Mouse (Mus musculus) C2C12 (cell line): ENCODE data around the gene Kcnn3. TPM values are rescaled to one million over a fixed set of nuclear protein-coding genes. Genes with fewer than 3 reads are reported as not detected.

Experiments
- H3K27me3 ChIP-seq: one replicate; pipeline ENCODE4 v1.6.1; 2011; ENCODE audit not compliant: control insufficient read depth, insufficient read depth, insufficient read length
- H3K36me3 ChIP-seq: one replicate; pipeline ENCODE4 v1.6.1; 2011; ENCODE audit not compliant: control insufficient read depth, insufficient read depth
- H3K4me3 ChIP-seq: one replicate; pipeline ENCODE4 v1.5.1; 2011; ENCODE audit warnings: mild to moderate bottlenecking, control low read depth; ENCODE audit not compliant: poor library complexity, insufficient read depth, severe bottlenecking
- H3K79me2 ChIP-seq: one replicate; pipeline ENCODE4 v1.6.1; 2011; ENCODE audit not compliant: control insufficient read depth, insufficient read depth
- H3K79me3 ChIP-seq: one replicate; pipeline ENCODE4 v1.6.1; 2011; ENCODE audit warnings: low read depth, control low read depth
- H3ac ChIP-seq: one replicate; pipeline ENCODE3; 2011; ENCODE audit warnings: low read depth; ENCODE audit not compliant: control insufficient read depth, insufficient read length
- CEBPB ChIP-seq: IDR thresholded peaks from one replicate; pipeline ENCODE4 v1.6.1; 2011; ENCODE audit warnings: low read depth, mild to moderate bottlenecking, control low read depth, moderate library complexity
- CTCF ChIP-seq: IDR thresholded peaks from one replicate; pipeline ENCODE4 v1.5.1; 2011; ENCODE audit not compliant: control insufficient read depth, insufficient read depth, insufficient read length
- FOSL1 ChIP-seq: IDR thresholded peaks from one replicate; pipeline ENCODE4 v1.8.0; 2011; ENCODE audit warnings: mild to moderate bottlenecking, low read length; ENCODE audit not compliant: poor library complexity, insufficient read depth, severe bottlenecking
- MAX ChIP-seq: IDR thresholded peaks from one replicate; pipeline ENCODE4 v1.6.1; 2011; ENCODE audit warnings: mild to moderate bottlenecking, control low read depth
- MYOD1 ChIP-seq: IDR thresholded peaks from one replicate; pipeline ENCODE4 v1.6.1; 2011; ENCODE audit warnings: low read depth; ENCODE audit not compliant: control insufficient read depth, insufficient read length
- MYOG ChIP-seq: IDR thresholded peaks from one replicate; pipeline ENCODE4 v1.6.1; 2011; ENCODE audit not compliant: control insufficient read depth, insufficient read length; ENCODE audit errors: extremely low read depth
- USF1 ChIP-seq: IDR thresholded peaks from one replicate; pipeline ENCODE4 v1.6.1; 2011; ENCODE audit warnings: low read depth, mild to moderate bottlenecking, control low read depth, moderate library complexity
- polyA plus RNA-seq: library from polyadenylated mRNA; unstranded; fragments of >200 nt; fragmentation: generic; extraction: Trizol; gene quantifications from one replicate; pipeline ENCODE4 v1.2.1, GENCODE M21; 2012; ENCODE audit warnings: missing spikeins

Gene Kcnn3
- polyA plus RNA-seq, 1 experiment = 0.01 TPM

GRCm38 (mm10) chr3:89704064-89704463 lies 184.1 kb downstream of the Kcnn3 start:
- Histone ChIP-seq H3K27me3 (peaks cover 25% of the 10 kb centered on the region), H3K4me3 (no peak overlapping the region), H3ac (no peak overlapping the region), H3K79me2 (no peaks in the 10 kb centered on the region), H3K79me3 (no peaks in the 10 kb centered on the region), H3K36me3 (no peaks in the 10 kb centered on the region)
- no peak for TF ChIP-seq CTCF
- TF ChIP-seq MYOD1 = no peak
- TF ChIP-seq CEBPB = no peak
- no peak for TF ChIP-seq USF1
- TF ChIP-seq FOSL1 = no peak
- no peak for TF ChIP-seq MYOG
- no peak for TF ChIP-seq MAX

- no peaks in the 10 kb centered on the region for H3K36me3 ChIP-seq
- peaks cover 47% of the 10 kb centered on the region for H3K79me2 ChIP-seq
- peaks cover 17% of the 10 kb centered on the region for H3K79me3 ChIP-seq
- peak within 1 kb of the TSS; percentile 68 for H3K4me3 ChIP-seq
- peak; percentile 37 for TF ChIP-seq MAX
- TF ChIP-seq USF1 = peak; percentile 81
- peak; percentile 28 for TF ChIP-seq CTCF
- no peak for TF ChIP-seq FOSL1
- H3ac ChIP-seq = peak within 1 kb of the TSS; percentile 96
- peaks cover 6% of the 10 kb centered on the region for H3K27me3 ChIP-seq
These were observed 194.6 kb downstream of the Kcnn3 start, which contains the start of gene Adar for GRCm38 (mm10) chr3:89714359-89715206. TSS of gene Adar (plus strand) at chr3:89715022.

GRCm38 (mm10) chr3:89715207-89715966 lies 195.4 kb downstream of the Kcnn3 start:
- Histone ChIP-seq H3K79me3 (peaks cover 17% of the 10 kb centered on the region), H3K4me3 (peak overlapping the region; percentile 68), H3K79me2 (peaks cover 55% of the 10 kb centered on the region), H3ac (peak overlapping the region; percentile 96), H3K36me3 (no peaks in the 10 kb centered on the region), H3K27me3 (no peaks in the 10 kb centered on the region)
- no peak for TF ChIP-seq CEBPB
- TF ChIP-seq CTCF = no peak
- TF ChIP-seq MAX = no peak
- no peak for TF ChIP-seq FOSL1
- no peak for TF ChIP-seq MYOG
- no peak for TF ChIP-seq USF1
- no peak for TF ChIP-seq MYOD1

GRCm38 (mm10) chr3:89715967-89716256 lies 195.9 kb downstream of the Kcnn3 start:
- no peak overlapping the region for H3ac ChIP-seq
- no peaks in the 10 kb centered on the region for H3K27me3 ChIP-seq
- TF ChIP-seq FOSL1 (no peak), USF1 (no peak), MAX (no peak), MYOG (no peak), MYOD1 (no peak), CTCF (no peak), CEBPB (no peak)
- peaks cover 17% of the 10 kb centered on the region for H3K79me3 ChIP-seq
- no peak overlapping the region for H3K4me3 ChIP-seq
- H3K36me3 ChIP-seq = no peaks in the 10 kb centered on the region
- H3K79me2 ChIP-seq = peaks cover 60% of the 10 kb centered on the region

GRCm38 (mm10) chr3:89722032-89722431 lies 202.1 kb downstream of the Kcnn3 start:
- H3K79me3 ChIP-seq = peaks cover 21% of the 10 kb centered on the region
- TF ChIP-seq CTCF (no peak), MYOD1 (no peak), USF1 (no peak), MAX (no peak), MYOG (no peak), FOSL1 (no peak), CEBPB (no peak)
- H3ac ChIP-seq = no peak overlapping the region
- no peaks in the 10 kb centered on the region for H3K36me3 ChIP-seq
- H3K79me2 ChIP-seq = peaks cover 82% of the 10 kb centered on the region
- H3K27me3 ChIP-seq = no peaks in the 10 kb centered on the region
- H3K4me3 ChIP-seq = no peak overlapping the region
